Mouse (Mus musculus): ENCODE results near the gene Zfp648.

DNA sequence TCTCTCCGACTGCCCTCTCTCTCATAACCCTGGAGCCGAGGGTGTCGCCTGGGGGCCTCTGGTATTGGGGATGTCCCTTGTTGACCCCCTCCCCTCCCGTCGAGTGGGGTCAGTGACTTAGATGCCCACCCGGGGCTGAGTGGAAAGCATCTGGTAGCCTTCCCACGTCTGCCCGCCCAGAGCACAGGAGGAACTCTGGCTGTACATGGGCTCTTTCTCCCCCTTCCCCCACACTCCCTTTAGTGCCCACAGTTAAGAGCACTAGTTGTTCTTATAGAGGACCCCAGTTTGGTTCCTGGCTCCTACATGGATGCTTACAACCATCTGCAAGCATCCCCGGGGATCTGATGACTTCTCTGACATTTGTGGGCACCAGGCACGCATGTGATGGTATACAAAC, 2.1 kb upstream of the Zfp648 start:
- TF ChIP-seq CTCF (IDR thresholded peaks at IDR 0.05; ENCODE audit: low read depth): no peak
- TF ChIP-seq EP300 (optimal IDR thresholded peaks at IDR 0.05): no peak

Data from stomach, postnatal 0 days (tissue).